In genomic region chr7:80604908-80605556, GRCm38 (mm10) we compare ENCODE assay signal across 19 mouse cellular contexts.
DNase-seq lines count a peak whose midpoint lies in the region; ATAC-seq and TF ChIP-seq lines count a peak whose summit lies in the region.
"Had no signal": no experiment of that assay in that cellular context is flagged by ENCODE, and none has a peak within 500 bp of the region (broad histone marks: within the 10 kb centered on the region; RNA-seq: fewer than 3 reads in every experiment).

No protein-coding gene starts in this region.

- no peaks in the 10 kb centered on the region for H3K9me3 ChIP-seq in forebrain, embryonic 10.5 days
- H3K9me3 ChIP-seq in forebrain, embryonic 12.5 days: no peaks in the 10 kb centered on the region
- H3K9me3 ChIP-seq in midbrain, embryonic 11.5 days (ENCODE audit: control insufficient read depth, low read length): no peaks in the 10 kb centered on the region
- no peaks in the 10 kb centered on the region for H3K9me3 ChIP-seq in midbrain, postnatal 0 days (ENCODE audit: low read length)
- H3K9me3 ChIP-seq: heart, embryonic 13.5 days; intestine, embryonic 15.5 days; limb, embryonic 12.5 days; lung, embryonic 15.5 days; megakaryocyte, embryonic 14.5 days had no signal

- no peak for DNase-seq in forebrain, embryonic 10.5 days (ENCODE audit: extremely low spot score, low spot score)
- DNase-seq in kidney, postnatal 14 days: peak; percentile 44
- DNase-seq in kidney, adult 11 months: no peak
- peak; percentile 82 for DNase-seq in midbrain, embryonic 11.5 days (ENCODE audit: low spot score, missing footprints)
- DNase-seq in midbrain, postnatal 0 days (ENCODE audit: low spot score): no peak
- DNase-seq in layer of hippocampus, adult 2 months (ENCODE audit: low spot score in 2 of 2): no peak
- DNase-seq: adrenal gland, adult 8-10 months; B cell, adult 2 months; cerebellum, adult 18-20 months; right cerebral cortex, adult 18-20 months; spleen, adult 18-20 months; thymus, postnatal 4 days had no signal

- H3K27me3 ChIP-seq in forebrain, embryonic 10.5 days (ENCODE audit: poor library complexity, severe bottlenecking): no peaks in the 10 kb centered on the region
- no peaks in the 10 kb centered on the region for H3K27me3 ChIP-seq in forebrain, embryonic 12.5 days
- H3K27me3 ChIP-seq in midbrain, embryonic 11.5 days (ENCODE audit: control insufficient read depth, insufficient read depth, low read length): no peaks in the 10 kb centered on the region
- H3K27me3 ChIP-seq in midbrain, postnatal 0 days (ENCODE audit: insufficient read depth, low read length): no peaks in the 10 kb centered on the region
- H3K27me3 ChIP-seq: heart, embryonic 13.5 days; intestine, embryonic 15.5 days; limb, embryonic 12.5 days; lung, embryonic 15.5 days; megakaryocyte, embryonic 14.5 days had no signal

- H3K4me3 ChIP-seq in forebrain, embryonic 10.5 days: peak overlapping the region; percentile 10; the same call in 1 of the 2 replicates
- no peak overlapping the region for H3K4me3 ChIP-seq in forebrain, embryonic 12.5 days (replicated peaks)
- H3K4me3 ChIP-seq in midbrain, embryonic 11.5 days (ENCODE audit: low read depth, low read length): no peak overlapping the region
- no peak overlapping the region for H3K4me3 ChIP-seq in midbrain, postnatal 0 days (ENCODE audit: low read depth, low read length)
- no peak overlapping the region for H3K4me3 ChIP-seq in layer of hippocampus, adult 2 months
- H3K4me3 ChIP-seq: heart, embryonic 13.5 days; intestine, embryonic 15.5 days; limb, embryonic 12.5 days; lung, embryonic 15.5 days; megakaryocyte, embryonic 14.5 days; myocyte had no signal

- no peak for ATAC-seq in forebrain, embryonic 12.5 days (ENCODE audit: low FRiP score)
- ATAC-seq in midbrain, embryonic 11.5 days (ENCODE audit: low FRiP score): no peak
- no peak for ATAC-seq in midbrain, postnatal 0 days (ENCODE audit: low FRiP score)
- ATAC-seq: intestine, embryonic 15.5 days had no signal

- H3K27ac ChIP-seq in forebrain, embryonic 10.5 days: peak overlapping the region; percentile 21; the same call in 1 of the 2 replicates
- H3K27ac ChIP-seq in forebrain, embryonic 12.5 days: no peak overlapping the region
- no peak overlapping the region for H3K27ac ChIP-seq in midbrain, embryonic 11.5 days (ENCODE audit: low read depth, low read length)
- H3K27ac ChIP-seq in midbrain, postnatal 0 days (ENCODE audit: low read depth, low read length): no peak overlapping the region
- no peak overlapping the region for H3K27ac ChIP-seq in layer of hippocampus, adult 2 months
- H3K27ac ChIP-seq: heart, embryonic 13.5 days; intestine, embryonic 15.5 days; limb, embryonic 12.5 days; lung, embryonic 15.5 days had no signal

- no peak overlapping the region for H3K4me2 ChIP-seq in forebrain, embryonic 12.5 days
- no peak overlapping the region for H3K4me2 ChIP-seq in midbrain, embryonic 11.5 days
- H3K4me2 ChIP-seq in midbrain, postnatal 0 days (ENCODE audit: low read depth, low read length, poor library complexity, severe bottlenecking): no peak overlapping the region
- H3K4me2 ChIP-seq: heart, embryonic 13.5 days; intestine, embryonic 15.5 days; limb, embryonic 12.5 days; lung, embryonic 15.5 days had no signal

- no peak overlapping the region for H3K9ac ChIP-seq in forebrain, embryonic 12.5 days
- H3K9ac ChIP-seq in midbrain, embryonic 11.5 days (ENCODE audit: low read length): no peak overlapping the region
- no peak overlapping the region for H3K9ac ChIP-seq in midbrain, postnatal 0 days (replicated peaks; ENCODE audit: low read length, poor library complexity, severe bottlenecking)
- H3K9ac ChIP-seq: heart, embryonic 13.5 days; intestine, embryonic 15.5 days; limb, embryonic 12.5 days; lung, embryonic 15.5 days had no signal

- peaks cover 26% of the 10 kb centered on the region for H3K4me1 ChIP-seq in forebrain, embryonic 10.5 days
- H3K4me1 ChIP-seq in forebrain, embryonic 12.5 days: peaks cover 8% of the 10 kb centered on the region
- H3K4me1 ChIP-seq in midbrain, embryonic 11.5 days (ENCODE audit: control insufficient read depth, insufficient read depth, low read length): peaks cover 4% of the 10 kb centered on the region
- H3K4me1 ChIP-seq in midbrain, postnatal 0 days (ENCODE audit: insufficient read depth, low read length): no peaks in the 10 kb centered on the region
- H3K4me1 ChIP-seq: lung, embryonic 15.5 days had no signal

- no peak for TF ChIP-seq CTCF in midbrain, postnatal 0 days (IDR thresholded peaks at IDR 0.05)
- no peak for TF ChIP-seq CTCF in layer of hippocampus, adult 2 months (conservative IDR thresholded peaks at IDR 0.05)

- H3K36me3 ChIP-seq in forebrain, embryonic 10.5 days (replicated peaks): no peaks in the 10 kb centered on the region; the same call in 1 of the 2 replicates
- no peaks in the 10 kb centered on the region; the same call in 1 of the 2 replicates for H3K36me3 ChIP-seq in forebrain, embryonic 12.5 days (replicated peaks)
- no peaks in the 10 kb centered on the region for H3K36me3 ChIP-seq in midbrain, embryonic 11.5 days (ENCODE audit: control insufficient read depth, insufficient read depth, low read length)
- peaks cover 29% of the 10 kb centered on the region for H3K36me3 ChIP-seq in midbrain, postnatal 0 days (ENCODE audit: insufficient read depth, low read length)
- H3K36me3 ChIP-seq: intestine, embryonic 15.5 days had no signal

- WGBS in forebrain, embryonic 10.5 days: 27% methylated on average over 11 of the region's 11 CpGs
- WGBS in forebrain, embryonic 12.5 days: 24% methylated on average over 11 of the region's 11 CpGs
- 33% methylated on average over 11 of the region's 11 CpGs for WGBS in midbrain, embryonic 11.5 days
- 32% methylated on average over 11 of the region's 11 CpGs for WGBS in midbrain, postnatal 0 days

Comparison
In these comparisons a context has a peak if more than half of its experiments do, and no peak if none do; other contexts are left out.
1. DNase-seq: peak in kidney, postnatal 14 days (single experiment) and midbrain, embryonic 11.5 days (single experiment); none in forebrain, embryonic 10.5 days (single experiment), kidney, adult 11 months (single experiment), midbrain, postnatal 0 days (single experiment) and layer of hippocampus, adult 2 months (0 of 2).